Mouse (Mus musculus) cerebellum, postnatal 10 days (tissue): ENCODE results near the gene Dlg5.

Source experiments
- DNase-seq, 2 experiments: peaks; one replicate each; pipeline ENCODE4 v3.0.0; 2021; ENCODE audit warnings: mixed read lengths in 2 of 2

Dlg5 gene

DNA sequence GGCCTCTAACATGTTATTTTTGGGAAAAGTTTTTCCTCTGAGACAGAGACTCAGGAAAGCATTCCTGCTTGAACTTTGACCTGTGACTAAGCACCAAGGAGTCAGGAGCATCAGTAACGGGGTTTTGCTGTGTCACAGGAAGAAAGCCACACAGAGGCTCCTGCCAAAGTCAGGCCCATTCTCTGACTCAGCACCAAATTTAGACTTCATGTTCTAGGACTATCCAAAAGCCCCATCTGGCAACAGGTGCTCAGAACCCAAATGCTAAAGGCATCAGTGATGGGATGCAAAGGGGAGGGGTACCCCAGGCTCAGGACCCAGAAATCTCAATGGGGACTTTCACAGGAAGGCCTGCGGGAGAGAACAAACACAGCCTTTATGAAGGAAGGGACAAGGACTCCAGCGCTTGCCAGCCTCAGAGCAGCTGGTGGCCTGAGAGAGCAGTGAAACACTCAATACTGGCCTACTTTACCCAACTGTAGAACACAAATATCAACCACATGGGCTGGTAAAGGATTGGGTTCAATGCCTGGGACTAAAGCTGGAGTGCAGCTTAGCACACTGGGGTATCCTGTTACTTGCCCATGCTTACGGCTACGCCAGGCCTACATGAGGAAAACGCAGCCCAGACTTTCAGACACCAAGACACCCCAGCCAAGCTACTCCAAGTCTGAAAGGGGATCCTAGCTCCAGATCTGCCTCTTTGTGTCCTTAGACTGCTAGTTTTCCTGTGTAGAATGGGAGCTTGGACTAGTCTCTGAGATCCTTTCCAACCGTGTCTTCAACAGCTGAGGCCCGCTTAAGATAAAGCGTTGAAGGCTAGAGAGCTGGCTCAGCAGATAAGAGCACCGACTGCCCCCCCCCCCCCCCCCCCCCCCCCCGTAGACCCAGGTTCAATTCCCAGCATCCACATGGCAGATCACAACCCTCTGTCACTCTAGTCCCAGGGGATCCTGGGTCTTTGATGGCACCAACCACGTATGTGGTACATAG, 12.8 kb downstream of the Dlg5 start:
- DNase-seq = peak in 1 of 2 experiments; percentile 33

- no peak for DNase-seq
These were observed 17.2 kb downstream of the Dlg5 start for GRCm38 (mm10) chr14:24228549-24228948.

GRCm38 (mm10) chr14:24227015-24227414, 18.7 kb downstream of the Dlg5 start:
- no peak for DNase-seq

GRCm38 (mm10) chr14:24226344-24226743, 19.4 kb downstream of the Dlg5 start:
- no peak for DNase-seq

GRCm38 (mm10) chr14:24222759-24223158, 23.0 kb downstream of the Dlg5 start:
- no peak for DNase-seq

GRCm38 (mm10) chr14:24222273-24222672, 23.4 kb downstream of the Dlg5 start:
- DNase-seq = no peak

- no peak for DNase-seq
These were observed 28.4 kb downstream of the Dlg5 start for GRCm38 (mm10) chr14:24217362-24217722.

- DNase-seq = no peak
These were observed 28.9 kb downstream of the Dlg5 start for GRCm38 (mm10) chr14:24216678-24217361.

- no peak for DNase-seq
These were observed 29.7 kb downstream of the Dlg5 start for GRCm38 (mm10) chr14:24216064-24216463.

DNA sequence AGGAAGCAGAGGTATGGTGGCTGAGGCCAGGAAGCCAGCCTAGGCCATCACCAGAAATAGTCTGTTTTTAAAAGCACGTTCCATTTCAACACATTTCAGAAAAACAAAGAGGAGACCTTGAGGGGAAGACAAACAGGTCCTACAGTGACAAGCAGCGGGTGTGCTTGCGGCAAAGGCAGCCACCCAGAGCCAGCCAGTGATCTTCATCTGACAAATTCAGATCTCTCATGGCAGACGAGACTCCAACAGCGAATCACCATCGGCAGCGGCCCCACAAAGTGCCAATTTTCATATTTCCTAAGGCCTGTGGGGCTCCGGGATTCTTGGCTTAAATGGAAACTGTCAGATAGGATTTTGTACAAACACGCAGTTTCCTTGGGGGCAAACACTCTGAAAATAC, 31.3 kb downstream of the Dlg5 start:
- peak; percentile 44 to 50 for DNase-seq

DNA sequence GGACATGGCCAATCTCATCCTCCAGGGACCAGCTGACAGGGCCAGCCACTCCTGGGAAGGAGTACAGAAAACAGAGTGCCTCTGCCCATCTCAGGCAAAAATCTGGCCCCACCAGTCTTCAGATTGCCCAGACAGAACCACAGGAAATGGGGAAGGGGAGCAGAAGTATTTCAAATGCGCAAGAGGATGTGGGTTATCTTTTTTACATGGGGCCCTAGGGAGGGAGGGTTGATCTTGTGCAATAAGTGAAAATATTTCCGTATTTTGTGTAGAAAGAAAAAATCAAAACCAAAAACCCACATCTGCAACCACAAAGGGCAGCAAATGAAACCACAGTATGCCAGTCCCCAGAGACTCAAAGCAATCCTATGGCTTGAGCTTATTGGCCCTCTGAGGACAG, 32.4 kb downstream of the Dlg5 start:
- no peak for DNase-seq

DNA sequence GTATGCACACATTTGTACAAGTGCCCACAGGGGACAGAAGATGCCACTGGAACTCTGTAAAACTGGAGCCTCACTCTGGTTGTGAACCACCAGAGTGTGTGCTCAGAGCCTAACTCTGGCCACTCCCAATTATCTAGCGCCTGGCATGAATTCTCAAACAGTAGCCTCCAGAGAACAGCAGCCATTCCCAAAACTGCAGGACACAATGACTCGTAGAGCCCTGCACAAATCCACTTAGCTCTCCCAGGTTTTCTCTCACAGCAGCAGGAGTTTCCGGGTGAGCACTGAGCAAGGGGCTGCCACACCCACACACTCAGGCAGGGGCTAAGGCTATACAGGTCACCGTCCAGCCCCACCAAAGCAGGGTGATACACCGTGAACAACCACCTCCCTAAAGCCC, 32.9 kb downstream of the Dlg5 start:
- no peak for DNase-seq

- DNase-seq = no peak
These were observed 38.4 kb downstream of the Dlg5 start for GRCm38 (mm10) chr14:24207360-24207752.

GRCm38 (mm10) chr14:24206736-24207359, 38.9 kb downstream of the Dlg5 start:
- DNase-seq = no peak

GRCm38 (mm10) chr14:24206314-24206713, 39.4 kb downstream of the Dlg5 start:
- DNase-seq = no peak

GRCm38 (mm10) chr14:24205281-24205871, 40.3 kb downstream of the Dlg5 start:
- DNase-seq = peak; percentile 50 to 62

GRCm38 (mm10) chr14:24203210-24203609, 42.5 kb downstream of the Dlg5 start:
- DNase-seq = no peak

DNA sequence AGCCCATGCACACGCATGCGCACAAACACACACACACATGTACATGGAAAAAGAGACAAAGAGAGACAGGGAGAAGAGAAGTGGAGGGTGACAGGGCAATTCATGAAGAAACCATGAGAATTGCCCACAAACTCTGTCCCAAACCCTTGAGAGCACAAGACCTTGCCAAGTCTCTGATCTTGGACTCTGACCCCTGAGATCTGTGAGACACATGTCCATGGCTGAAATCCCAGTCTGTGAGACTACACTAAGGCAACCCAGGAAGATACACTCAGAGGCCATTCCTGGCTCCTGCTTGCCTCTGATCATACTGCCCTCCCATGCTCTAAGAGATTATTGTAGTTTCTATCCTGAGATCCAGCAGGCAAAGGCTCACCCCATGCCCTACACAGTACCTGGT, 44.9 kb downstream of the Dlg5 start:
- DNase-seq = no peak

DNA sequence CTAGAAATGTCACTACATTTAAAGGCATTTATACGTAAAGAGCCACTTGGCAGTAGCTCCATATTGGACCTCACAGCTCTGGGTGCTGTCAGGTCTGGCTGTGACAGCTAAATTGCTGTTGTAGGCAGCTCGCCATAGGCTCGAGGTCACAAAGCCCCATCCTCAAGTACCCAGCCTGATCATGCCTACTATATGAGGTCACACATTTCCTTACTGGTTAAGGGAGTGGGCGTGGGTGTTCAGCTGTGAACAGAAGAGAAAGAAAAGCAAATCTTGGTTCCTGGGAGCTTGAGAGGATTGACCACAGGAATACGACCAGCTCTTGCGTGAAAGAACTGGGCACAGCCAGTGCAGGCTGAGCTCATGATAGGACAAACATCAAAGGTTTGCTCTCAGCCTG, 46.0 kb downstream of the Dlg5 start:
- DNase-seq = no peak

GRCm38 (mm10) chr14:24197865-24198264, 47.9 kb downstream of the Dlg5 start:
- DNase-seq = no peak

DNA sequence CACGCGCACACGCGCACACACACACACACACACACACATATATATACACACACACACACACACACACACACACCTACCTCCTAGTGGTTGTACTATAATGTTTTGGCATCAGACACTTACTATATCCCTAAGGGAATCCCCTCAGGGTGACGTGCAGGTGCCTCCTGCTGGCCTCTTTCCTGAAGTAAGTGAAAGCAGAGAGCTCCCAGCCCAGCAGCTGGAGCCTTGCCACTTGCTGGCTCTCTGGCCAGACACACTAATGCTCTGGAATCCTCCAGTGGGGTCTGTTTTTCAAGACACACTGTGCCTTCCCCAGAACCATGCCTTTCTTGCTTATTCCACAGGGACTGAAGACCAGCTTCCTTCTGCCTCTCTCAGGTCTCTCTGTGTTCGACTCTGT, 48.8 kb downstream of the Dlg5 start:
- DNase-seq = peak in 1 of 2 experiments; percentile 52

GRCm38 (mm10) chr14:24190131-24190530, 55.6 kb downstream of the Dlg5 start:
- peak in 1 of 2 experiments; percentile 38 for DNase-seq

DNA sequence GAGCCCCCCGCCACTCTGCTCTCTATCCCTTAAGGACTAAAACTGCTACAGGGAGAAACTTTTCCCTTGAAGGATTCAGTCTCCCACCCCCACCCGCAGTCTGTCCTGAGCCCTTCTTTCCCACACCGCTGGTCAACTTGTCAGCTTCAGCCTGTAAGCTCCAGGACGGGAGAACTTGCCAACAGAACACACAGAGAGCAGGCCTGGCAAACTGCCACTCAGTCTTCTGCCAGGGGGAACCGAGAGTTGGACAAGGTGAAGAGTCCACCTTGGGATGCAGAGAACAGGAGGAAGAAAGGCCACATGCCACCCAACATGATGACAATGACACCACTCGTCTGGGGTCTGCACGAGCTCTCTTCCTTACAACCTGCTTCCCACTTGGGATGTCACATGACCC, 56.1 kb downstream of the Dlg5 start:
- DNase-seq = peak; percentile 73 to 80
